Mouse (Mus musculus) C2C12 (cell line): Measurements from ENCODE around the gene Vgll4.

Experiments
- CEBPB ChIP-seq: IDR thresholded peaks from one replicate; pipeline ENCODE4 v1.6.1; 2011; ENCODE audit warnings: low read depth, mild to moderate bottlenecking, control low read depth, moderate library complexity
- CTCF ChIP-seq: IDR thresholded peaks from one replicate; pipeline ENCODE4 v1.5.1; 2011; ENCODE audit not compliant: control insufficient read depth, insufficient read depth, insufficient read length
- FOSL1 ChIP-seq: IDR thresholded peaks from one replicate; pipeline ENCODE4 v1.8.0; 2011; ENCODE audit warnings: mild to moderate bottlenecking, low read length; ENCODE audit not compliant: poor library complexity, insufficient read depth, severe bottlenecking
- MAX ChIP-seq: IDR thresholded peaks from one replicate; pipeline ENCODE4 v1.6.1; 2011; ENCODE audit warnings: mild to moderate bottlenecking, control low read depth
- MYOD1 ChIP-seq: IDR thresholded peaks from one replicate; pipeline ENCODE4 v1.6.1; 2011; ENCODE audit warnings: low read depth; ENCODE audit not compliant: control insufficient read depth, insufficient read length
- MYOG ChIP-seq: IDR thresholded peaks from one replicate; pipeline ENCODE4 v1.6.1; 2011; ENCODE audit not compliant: control insufficient read depth, insufficient read length; ENCODE audit errors: extremely low read depth
- USF1 ChIP-seq: IDR thresholded peaks from one replicate; pipeline ENCODE4 v1.6.1; 2011; ENCODE audit warnings: low read depth, mild to moderate bottlenecking, control low read depth, moderate library complexity

- TF ChIP-seq CTCF (no peak), USF1 (no peak), MAX (no peak), FOSL1 (no peak), MYOD1 (no peak), CEBPB (no peak), MYOG (no peak)
Measured at GRCm38 (mm10) chr6:114848761-114849160, 121.0 kb downstream of the Vgll4 start.
